Mouse (Mus musculus): ENCODE results near the gene Sntb2.

- peak; percentile 85 for TF ChIP-seq CTCF (IDR thresholded peaks at IDR 0.05; ENCODE audit: control insufficient read depth, insufficient read depth, insufficient replicate concordance, low read depth, low read length)
- TF ChIP-seq POLR2A (IDR thresholded peaks at IDR 0.05; ENCODE audit: control insufficient read depth, low read depth, low read length): peak; percentile 94
Measured at GRCm38 (mm10) chr8:107030650-107031576, 95.4 kb downstream of the Sntb2 start, which contains the start of gene Vps4a.
